Mouse (Mus musculus) layer of hippocampus, adult 2 months (tissue): ENCODE measurements around the gene Kcnc4. TPM values are rescaled to one million over a fixed set of nuclear protein-coding genes. Genes with fewer than 3 reads are reported as not detected.

Experiments used
- DNase-seq, 2 experiments: peaks; one replicate each; pipeline ENCODE4 v3.0.0; 2022; ENCODE audit warnings: low spot score in 2 of 2
- H3K27ac ChIP-seq: fragments of 200-600 bp; 2 replicates; pipeline ENCODE4 v1.8.1; 2022
- H3K4me3 ChIP-seq: fragments of 200-600 bp; 2 replicates; pipeline ENCODE4 v1.8.1; 2022; ENCODE audit warnings: mild to moderate bottlenecking
- CTCF ChIP-seq: fragments of 200-600 bp; conservative IDR thresholded peaks from 2 replicates; pipeline ENCODE4 v1.8.1; 2022; ENCODE audit warnings: antibody characterized with exemption, mild to moderate bottlenecking, moderate library complexity
- long read RNA-seq, 2 experiments: library from polyadenylated mRNA; stranded (forward); transcript quantifications; one replicate each; pipeline ENCODE4 v2.0.0; 2021; ENCODE audit warnings: borderline mapping rate in 2 of 2
- total RNA-seq, 2 experiments: library from RNA; stranded (reverse); gene quantifications; 2 replicates each; pipeline ENCODE4 v1.2.3; 2021

Kcnc4 gene
- total RNA-seq: 10 to 100 TPM; 59.1 to 62.3 TPM
- long read RNA-seq, experiment 1, transcript Kcnc4-201 (4 exons, 3,667 nt): major isoform, 22 of 47 reads
- long read RNA-seq, experiment 1, partial matches to known transcripts: 3 of 47 reads
- long read RNA-seq, experiment 1, other reads (novel, unspliced or antisense): 22 of 47 reads
- long read RNA-seq, experiment 2, transcript Kcnc4-201 (4 exons, 3,667 nt): major isoform, 30 of 68 reads
- long read RNA-seq, experiment 2, partial matches to known transcripts: 10 of 68 reads
- long read RNA-seq, experiment 2, other reads (novel, unspliced or antisense): 28 of 68 reads

GRCm38 (mm10) chr3:107459196-107459772 lies at the start of gene Kcnc4:
Gene Kcnc4 (minus strand): TSS chr3:107459552.
- TF ChIP-seq CTCF: no peak
- peak within 1 kb of the TSS; percentile 73 for H3K4me3 ChIP-seq
- DNase-seq: no peak
- H3K27ac ChIP-seq: peak within 1 kb of the TSS; percentile 90

GRCm38 (mm10) chr3:107508696-107509095 lies 49.3 kb upstream of the Kcnc4 start:
- Histone ChIP-seq H3K27ac (peak overlapping the region; percentile 94), H3K4me3 (no peak overlapping the region)
- peak; percentile 37 for TF ChIP-seq CTCF
- no peak for DNase-seq

GRCm38 (mm10) chr3:107507966-107508365 lies 48.6 kb upstream of the Kcnc4 start:
- no peak for TF ChIP-seq CTCF
- Histone ChIP-seq H3K27ac (peak overlapping the region; percentile 94), H3K4me3 (no peak overlapping the region)
- no peak for DNase-seq

GRCm38 (mm10) chr3:107506531-107506930 lies 47.2 kb upstream of the Kcnc4 start:
- peak overlapping the region; percentile 94 for H3K27ac ChIP-seq

GRCm38 (mm10) chr3:107505464-107506367 lies 46.4 kb upstream of the Kcnc4 start:
- peak; percentile 48 to 69 for DNase-seq

More at GRCm38 (mm10) chr3:107506531-107506930, 47.2 kb upstream of the Kcnc4 start:
- no peak overlapping the region for H3K4me3 ChIP-seq
- no peak for TF ChIP-seq CTCF
- no peak for DNase-seq

GRCm38 (mm10) chr3:107504542-107504941 lies 45.2 kb upstream of the Kcnc4 start:
- no peak overlapping the region for H3K4me3 ChIP-seq
- DNase-seq: no peak
- H3K27ac ChIP-seq: peak overlapping the region; percentile 94
- no peak for TF ChIP-seq CTCF

More at GRCm38 (mm10) chr3:107505464-107506367, 46.4 kb upstream of the Kcnc4 start:
- no peak; the same call in 1 of the 2 replicates for TF ChIP-seq CTCF
- Histone ChIP-seq H3K4me3 (no peak overlapping the region; the same call in 1 of the 2 replicates), H3K27ac (peak overlapping the region; percentile 94)

GRCm38 (mm10) chr3:107503716-107504115 lies 44.4 kb upstream of the Kcnc4 start:
- H3K4me3 ChIP-seq: no peak overlapping the region
- H3K27ac ChIP-seq: peak overlapping the region; percentile 78; the same call in 1 of the 2 replicates
- no peak for TF ChIP-seq CTCF
- DNase-seq: no peak

- TF ChIP-seq CTCF: no peak
- peak overlapping the region; percentile 78 for H3K27ac ChIP-seq
- no peak overlapping the region; the same call in 1 of the 2 replicates for H3K4me3 ChIP-seq
- DNase-seq: no peak
Measured at GRCm38 (mm10) chr3:107501702-107502151, 42.4 kb upstream of the Kcnc4 start.

- Histone ChIP-seq H3K4me3 (no peak overlapping the region), H3K27ac (peak overlapping the region; percentile 77)
- DNase-seq: no peak
- TF ChIP-seq CTCF: no peak
Measured at GRCm38 (mm10) chr3:107500301-107500700, 40.9 kb upstream of the Kcnc4 start.

GRCm38 (mm10) chr3:107496086-107496850 lies 36.9 kb upstream of the Kcnc4 start:
- no peak overlapping the region for H3K4me3 ChIP-seq
- no peak for DNase-seq
- H3K27ac ChIP-seq: peak overlapping the region; percentile 41
- no peak for TF ChIP-seq CTCF

GRCm38 (mm10) chr3:107495524-107495923 lies 36.2 kb upstream of the Kcnc4 start:
- no peak for TF ChIP-seq CTCF
- peak overlapping the region; percentile 41 for H3K27ac ChIP-seq
- H3K4me3 ChIP-seq: no peak overlapping the region
- no peak for DNase-seq

GRCm38 (mm10) chr3:107491459-107491858 lies 32.1 kb upstream of the Kcnc4 start:
- no peak for TF ChIP-seq CTCF
- peak; percentile 88 to 92 for DNase-seq
- H3K27ac ChIP-seq: peak overlapping the region; percentile 86
- no peak overlapping the region for H3K4me3 ChIP-seq
